Mouse (Mus musculus): ENCODE results near the gene Dkk3. TPM values are rescaled to one million over a fixed set of nuclear protein-coding genes. Genes with fewer than 3 reads are reported as not detected.

Gene Dkk3
- total RNA-seq, 2 experiments from 2014 or later: 19.0 to 20.1 TPM

DNA sequence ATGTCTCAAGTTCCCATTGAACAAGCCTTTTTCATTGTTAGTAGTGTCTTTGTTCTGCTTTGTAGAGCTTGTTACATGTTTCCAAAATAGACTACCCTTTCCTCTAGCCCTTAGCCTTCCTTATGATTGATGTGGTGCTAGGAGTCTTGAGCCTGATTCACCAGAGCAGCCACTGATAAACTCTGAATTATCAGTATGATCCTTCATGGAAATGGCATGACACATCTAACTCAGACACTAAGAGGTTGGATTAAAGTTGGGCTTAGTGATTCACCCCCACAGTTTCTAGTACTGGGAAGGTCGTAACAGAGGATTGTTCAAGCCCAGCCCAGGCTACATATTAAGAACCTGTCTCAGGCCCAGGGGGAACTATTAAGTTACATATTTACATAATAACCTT lies 76.2 kb downstream of the Dkk3 start:
- no peak for DNase-seq (ENCODE audit: low spot score in 2 of 2)

GRCm38 (mm10) chr7:112074868-112075267 lies 84.0 kb downstream of the Dkk3 start:
- DNase-seq (ENCODE audit: low spot score in 2 of 2): no peak

Other genes with a start within 250 kb of the Dkk3 start
- gene Usp47, start 135.6 kb downstream of the Dkk3 start, total RNA-seq (2021): 10 to 100 TPM; 62.1 to 66.6 TPM
- gene Mical2, start 66.8 kb upstream of the Dkk3 start, total RNA-seq (2021): 10 to 100 TPM in 1 of 2 experiments, 1 to 10 TPM in 1; 9.1 to 17.9 TPM